Mouse (Mus musculus) heart, embryonic 10.5 days (tissue): Measurements from ENCODE around the gene Pde8a. TPM values are rescaled to one million over a fixed set of nuclear protein-coding genes. Genes with fewer than 3 reads are reported as not detected.

Experiments
- DNase-seq: peaks from one replicate; pipeline ENCODE4 v3.0.0-alpha.2; 2017; ENCODE audit warnings: low spot score
- H3K27ac ChIP-seq: fragments of 300-500 bp; sonication (generic); 2 replicates; pipeline ENCODE4 v1.5.1; 2016; ENCODE audit warnings: mild to moderate bottlenecking
- H3K27me3 ChIP-seq: fragments of 300-500 bp; sonication (generic); 2 replicates; pipeline ENCODE4 v1.6.1; 2016; ENCODE audit warnings: mild to moderate bottlenecking; ENCODE audit not compliant: poor library complexity, insufficient read depth, severe bottlenecking
- H3K36me3 ChIP-seq: fragments of 300-500 bp; sonication (generic); 2 replicates; pipeline ENCODE4 v1.6.1; 2016; ENCODE audit warnings: mild to moderate bottlenecking, moderate library complexity
- H3K4me1 ChIP-seq: fragments of 300-500 bp; sonication (generic); 2 replicates; pipeline ENCODE4 v1.6.1; 2016; ENCODE audit warnings: mild to moderate bottlenecking
- H3K4me3 ChIP-seq: fragments of 300-500 bp; sonication (generic); 2 replicates; pipeline ENCODE4 v1.5.1; 2016; ENCODE audit warnings: mild to moderate bottlenecking, moderate library complexity
- H3K9me3 ChIP-seq: fragments of 300-500 bp; sonication (generic); 2 replicates; pipeline ENCODE4 v1.6.1; 2016; ENCODE audit warnings: mild to moderate bottlenecking, moderate library complexity
- WGBS: fragments of 180-500 bp; shearing (Covaris S2); methylation state at CpG from one replicate; pipeline ENCODE4 v1.1.7; 2016; 5-methylcytosine and 5-hydroxymethylcytosine counted together
- polyA plus RNA-seq: library from polyadenylated mRNA; unstranded; fragments of >200 nt; fragmentation: Nextera tagmentation; extraction: Ambion mirVana; gene quantifications from 2 replicates; pipeline ENCODE4 v1.2.1, GENCODE M21; 2016

Gene Pde8a
- polyA plus RNA-seq, 1 experiment from 2014 or later = 2.3 TPM

- no peaks in the 10 kb centered on the region for H3K9me3 ChIP-seq
- H3K4me3 ChIP-seq = no peak overlapping the region
- WGBS = 65% methylated on average over 11 of the region's 11 CpGs
- no peak overlapping the region for H3K27ac ChIP-seq
- H3K27me3 ChIP-seq = no peaks in the 10 kb centered on the region
- no peak for DNase-seq
- H3K4me1 ChIP-seq = peaks cover 8% of the 10 kb centered on the region; the same call in 1 of the 2 replicates
- no peaks in the 10 kb centered on the region for H3K36me3 ChIP-seq
Observed at GRCm38 (mm10) chr7:81253317-81253716, 39.9 kb downstream of the Pde8a start.

DNA sequence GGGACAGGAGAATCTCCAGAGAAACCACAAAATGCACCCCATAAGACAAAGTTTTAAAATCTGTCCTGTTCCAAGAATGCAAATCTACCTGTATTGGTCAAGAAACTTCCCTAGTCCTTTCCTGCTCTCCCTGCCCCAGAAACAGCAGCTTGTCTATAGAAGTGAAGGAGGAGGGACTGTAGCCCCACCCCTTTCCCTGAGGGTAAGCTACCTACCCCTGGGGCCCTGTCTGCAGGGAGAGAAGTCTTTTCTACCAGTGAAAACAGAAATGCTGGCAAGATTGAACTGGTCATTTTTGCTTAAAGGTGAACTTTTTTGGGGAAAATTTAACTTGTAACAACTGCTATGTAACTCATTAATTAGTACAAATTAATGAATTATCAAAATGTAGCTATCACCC is 41.2 kb downstream of the Pde8a start:
- no peak overlapping the region for H3K4me3 ChIP-seq
- H3K4me1 ChIP-seq = peaks cover 6% of the 10 kb centered on the region; the same call in 1 of the 2 replicates
- H3K27ac ChIP-seq = no peak overlapping the region
- no peaks in the 10 kb centered on the region for H3K27me3 ChIP-seq
- DNase-seq = no peak
- H3K9me3 ChIP-seq = no peaks in the 10 kb centered on the region
- no peaks in the 10 kb centered on the region for H3K36me3 ChIP-seq

DNA sequence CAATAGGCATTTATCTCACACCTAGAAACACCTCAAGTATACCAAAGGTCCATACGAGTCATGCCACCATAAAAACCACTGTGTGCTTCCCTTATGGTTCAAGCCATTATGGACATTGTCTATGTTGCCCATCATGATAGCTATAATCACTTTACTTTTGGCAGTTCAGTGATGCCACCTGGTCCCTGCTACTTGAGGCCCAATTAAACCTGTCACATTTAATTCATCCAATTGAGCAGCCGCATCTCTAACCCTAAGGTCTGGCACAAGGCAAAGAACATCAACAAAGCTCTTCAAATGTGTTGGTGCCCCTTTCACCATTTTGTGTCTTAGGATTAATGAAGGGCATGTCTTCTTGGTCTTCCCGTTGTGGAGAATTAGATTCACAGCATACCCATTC is 42.1 kb downstream of the Pde8a start:
- no peaks in the 10 kb centered on the region for H3K27me3 ChIP-seq
- WGBS = 86% methylated on average over 3 of the region's 3 CpGs
- no peak for DNase-seq

GRCm38 (mm10) chr7:81256773-81257172 is 43.4 kb downstream of the Pde8a start:
- 82% methylated on average over 3 of the region's 3 CpGs for WGBS
- H3K27ac ChIP-seq = no peak overlapping the region
- peaks cover 5% of the 10 kb centered on the region; the same call in 1 of the 2 replicates for H3K4me1 ChIP-seq
- no peak overlapping the region for H3K4me3 ChIP-seq
- H3K9me3 ChIP-seq = no peaks in the 10 kb centered on the region
- H3K27me3 ChIP-seq = no peaks in the 10 kb centered on the region
- no peaks in the 10 kb centered on the region for H3K36me3 ChIP-seq
- DNase-seq = no peak

More for the DNA sequence above, 42.1 kb downstream of the Pde8a start:
- H3K36me3 ChIP-seq = no peaks in the 10 kb centered on the region
- no peaks in the 10 kb centered on the region for H3K9me3 ChIP-seq
- H3K4me1 ChIP-seq = peaks cover 5% of the 10 kb centered on the region; the same call in 1 of the 2 replicates
- no peak overlapping the region for H3K27ac ChIP-seq
- H3K4me3 ChIP-seq = no peak overlapping the region

- Histone ChIP-seq H3K36me3 (no peaks in the 10 kb centered on the region), H3K27ac (no peak overlapping the region), H3K4me3 (no peak overlapping the region), H3K27me3 (no peaks in the 10 kb centered on the region), H3K4me1 (no peaks in the 10 kb centered on the region), H3K9me3 (no peaks in the 10 kb centered on the region)
- DNase-seq = no peak
- WGBS = 66% methylated on average over 7 of the region's 7 CpGs
Observed at GRCm38 (mm10) chr7:81261548-81261947, 48.2 kb downstream of the Pde8a start.

- Histone ChIP-seq H3K4me1 (no peaks in the 10 kb centered on the region), H3K4me3 (no peak overlapping the region), H3K27ac (no peak overlapping the region), H3K36me3 (no peaks in the 10 kb centered on the region), H3K27me3 (no peaks in the 10 kb centered on the region), H3K9me3 (no peaks in the 10 kb centered on the region)
- no peak for DNase-seq
- 64% methylated on average over 3 of the region's 3 CpGs for WGBS
Observed at GRCm38 (mm10) chr7:81272908-81273307, 59.5 kb downstream of the Pde8a start.

GRCm38 (mm10) chr7:81278966-81279365 is 65.6 kb downstream of the Pde8a start:
- WGBS = 73% methylated on average over 6 of the region's 6 CpGs
- H3K4me3 ChIP-seq = no peak overlapping the region

DNA sequence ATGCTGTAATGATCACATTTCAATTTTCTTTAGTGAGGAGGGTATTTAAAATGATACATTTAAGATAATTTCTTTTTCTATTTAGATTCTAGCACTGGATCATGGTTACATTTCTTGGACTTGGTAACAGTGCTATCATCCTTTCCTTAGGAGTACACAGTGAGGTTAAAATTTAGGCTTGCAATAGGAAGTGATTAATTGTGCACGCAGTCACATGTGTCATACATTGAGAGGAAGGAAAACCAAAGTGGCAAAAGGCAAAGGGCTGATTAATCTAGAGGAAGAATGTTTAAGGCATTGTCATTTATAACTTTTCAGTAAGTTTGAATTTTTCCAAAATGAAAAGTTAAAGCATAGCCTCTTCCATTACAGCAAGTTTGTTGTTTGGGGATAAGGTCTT is 67.8 kb downstream of the Pde8a start:
- H3K9me3 ChIP-seq = no peaks in the 10 kb centered on the region
- peaks cover 2% of the 10 kb centered on the region; the same call in 1 of the 2 replicates for H3K4me1 ChIP-seq
- H3K27ac ChIP-seq = no peak overlapping the region
- H3K27me3 ChIP-seq = no peaks in the 10 kb centered on the region
- no peaks in the 10 kb centered on the region for H3K36me3 ChIP-seq
- 79% methylated on average over 1 of the region's 1 CpGs for WGBS
- no peak overlapping the region for H3K4me3 ChIP-seq
- no peak for DNase-seq

More at GRCm38 (mm10) chr7:81278966-81279365, 65.6 kb downstream of the Pde8a start:
- Histone ChIP-seq H3K27me3 (no peaks in the 10 kb centered on the region), H3K9me3 (no peaks in the 10 kb centered on the region), H3K27ac (no peak overlapping the region), H3K4me1 (no peaks in the 10 kb centered on the region), H3K36me3 (no peaks in the 10 kb centered on the region)
- DNase-seq = no peak

- WGBS = 40% methylated on average over 7 of the region's 7 CpGs
Observed at GRCm38 (mm10) chr7:81286456-81286855, 73.1 kb downstream of the Pde8a start.

DNA sequence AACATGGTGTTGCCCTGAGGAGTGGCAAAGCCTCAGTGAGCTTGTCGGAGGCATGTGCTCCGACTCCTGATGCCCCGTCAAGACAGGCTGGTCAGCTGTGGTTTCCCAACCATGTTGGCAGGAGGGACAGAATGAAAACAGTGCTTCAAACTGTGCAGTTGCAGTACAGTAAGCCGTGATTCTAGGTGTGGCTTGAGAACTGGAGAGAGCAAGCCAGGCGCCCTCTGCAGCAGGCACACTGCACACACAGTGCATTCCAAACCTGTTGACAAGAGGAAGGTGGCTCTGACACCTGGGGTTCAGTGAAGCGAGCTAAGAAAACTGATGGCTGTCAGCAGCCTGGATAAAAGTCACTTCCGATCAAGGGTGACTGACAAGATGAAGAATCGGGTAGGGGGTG is 73.5 kb downstream of the Pde8a start:
- H3K4me1 ChIP-seq = peaks cover 15% of the 10 kb centered on the region; the same call in 1 of the 2 replicates
- no peaks in the 10 kb centered on the region for H3K27me3 ChIP-seq
- no peak for DNase-seq
- WGBS = 40% methylated on average over 8 of the region's 8 CpGs
- no peak overlapping the region for H3K4me3 ChIP-seq
- H3K9me3 ChIP-seq = no peaks in the 10 kb centered on the region
- H3K27ac ChIP-seq = no peak overlapping the region
- no peaks in the 10 kb centered on the region for H3K36me3 ChIP-seq

More at GRCm38 (mm10) chr7:81286456-81286855, 73.1 kb downstream of the Pde8a start:
- no peak overlapping the region for H3K27ac ChIP-seq
- H3K9me3 ChIP-seq = no peaks in the 10 kb centered on the region
- H3K27me3 ChIP-seq = no peaks in the 10 kb centered on the region
- H3K36me3 ChIP-seq = no peaks in the 10 kb centered on the region
- H3K4me1 ChIP-seq = peaks cover 15% of the 10 kb centered on the region; the same call in 1 of the 2 replicates
- no peak for DNase-seq
- H3K4me3 ChIP-seq = no peak overlapping the region

- no peak overlapping the region for H3K4me3 ChIP-seq
- 62% methylated on average over 2 of the region's 2 CpGs for WGBS
- no peaks in the 10 kb centered on the region for H3K27me3 ChIP-seq
- no peak overlapping the region for H3K27ac ChIP-seq
- H3K4me1 ChIP-seq = peaks cover 4% of the 10 kb centered on the region; the same call in 1 of the 2 replicates
- no peak for DNase-seq
- H3K36me3 ChIP-seq = no peaks in the 10 kb centered on the region
- no peaks in the 10 kb centered on the region for H3K9me3 ChIP-seq
Observed at GRCm38 (mm10) chr7:81295169-81295568, 81.8 kb downstream of the Pde8a start.

GRCm38 (mm10) chr7:81298206-81298605 is 84.8 kb downstream of the Pde8a start:
- DNase-seq = no peak
- Histone ChIP-seq H3K27me3 (no peaks in the 10 kb centered on the region), H3K36me3 (no peaks in the 10 kb centered on the region), H3K4me1 (peaks cover 4% of the 10 kb centered on the region; the same call in 1 of the 2 replicates), H3K9me3 (no peaks in the 10 kb centered on the region), H3K27ac (no peak overlapping the region), H3K4me3 (no peak overlapping the region)
- 25% methylated on average over 6 of the region's 6 CpGs for WGBS

DNA sequence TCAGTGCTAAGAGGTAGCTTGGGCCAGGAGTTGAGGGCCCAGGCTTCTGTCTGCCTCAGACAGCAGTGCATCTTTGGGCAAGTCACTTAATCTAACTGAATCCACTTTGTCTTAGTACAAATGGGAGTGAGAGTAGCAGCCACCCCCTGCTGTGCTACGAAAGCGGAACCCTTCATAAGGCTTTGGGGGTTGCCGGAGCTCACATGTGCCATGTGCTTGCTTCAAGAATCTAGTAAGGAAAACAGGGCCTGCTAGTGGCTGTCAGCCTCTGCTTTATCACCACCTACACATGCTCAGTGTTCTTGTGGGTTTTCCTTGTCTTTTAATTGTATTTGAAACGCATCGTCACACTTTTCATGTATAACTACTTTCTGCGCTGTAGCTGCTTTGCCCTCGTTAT is 87.9 kb downstream of the Pde8a start:
- no peaks in the 10 kb centered on the region for H3K36me3 ChIP-seq
- no peak overlapping the region for H3K4me3 ChIP-seq
- H3K4me1 ChIP-seq = peaks cover 4% of the 10 kb centered on the region; the same call in 1 of the 2 replicates
- H3K27ac ChIP-seq = no peak overlapping the region
- no peaks in the 10 kb centered on the region for H3K9me3 ChIP-seq
- WGBS = 70% methylated on average over 7 of the region's 7 CpGs
- H3K27me3 ChIP-seq = no peaks in the 10 kb centered on the region
- DNase-seq = no peak

DNA sequence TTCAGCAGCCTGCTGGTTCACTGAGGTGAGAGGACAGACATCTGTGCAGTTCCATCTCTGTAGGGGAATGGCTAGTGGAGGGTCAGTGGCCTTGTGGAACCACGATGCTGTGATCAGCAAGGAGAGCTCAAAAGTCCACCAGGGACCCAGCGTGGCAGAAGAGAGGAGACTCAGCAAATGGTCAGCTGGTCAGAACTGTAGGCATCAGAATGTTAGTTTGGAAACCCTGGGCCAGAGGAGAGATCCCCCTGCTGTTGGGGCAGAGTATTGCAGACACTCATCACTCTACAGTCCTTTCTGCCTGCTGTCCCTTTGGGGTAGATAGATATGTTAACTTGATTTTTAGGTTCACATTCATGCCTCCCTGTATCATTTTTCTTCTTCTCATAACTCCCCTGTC is 90.3 kb downstream of the Pde8a start:
- no peak for DNase-seq
- no peaks in the 10 kb centered on the region for H3K4me1 ChIP-seq
- WGBS = 79% methylated on average over 2 of the region's 2 CpGs
- H3K4me3 ChIP-seq = no peak overlapping the region
- no peaks in the 10 kb centered on the region for H3K27me3 ChIP-seq
- H3K27ac ChIP-seq = no peak overlapping the region
- H3K9me3 ChIP-seq = no peaks in the 10 kb centered on the region
- no peaks in the 10 kb centered on the region for H3K36me3 ChIP-seq
